7 mouse cellular contexts compared by ENCODE assay signal in genomic region chr4:53218291-53218640, GRCm38 (mm10). TPM values are rescaled to one million over a fixed set of nuclear protein-coding genes. Genes with fewer than 3 reads are reported as not detected.
A peak's percentile ranks its signal among the peaks of the same experiment; 100 is the strongest.
DNase-seq lines count a peak whose midpoint lies in the region; ATAC-seq lines count a peak whose summit lies in the region.

No protein-coding gene starts in this region.

- H3K4me3 ChIP-seq in lung, embryonic 16.5 days (ENCODE audit: low read length) = peak overlapping the region; percentile 63
- peak overlapping the region; percentile 47 for H3K4me3 ChIP-seq in forebrain, embryonic 16.5 days (replicated peaks; ENCODE audit: low read length)
- peak overlapping the region; percentile 52; the same call in 1 of the 2 replicates for H3K4me3 ChIP-seq in liver, embryonic 15.5 days (replicated peaks)
- H3K4me3 ChIP-seq in stomach, embryonic 16.5 days (replicated peaks; ENCODE audit: low read length) = peak overlapping the region; percentile 62

- no peaks in the 10 kb centered on the region for H3K27me3 ChIP-seq in lung, embryonic 16.5 days (ENCODE audit: control insufficient read depth, insufficient read depth, low read depth, low read length)
- H3K27me3 ChIP-seq in forebrain, embryonic 16.5 days (replicated peaks; ENCODE audit: control insufficient read depth, insufficient read depth, low read length) = no peaks in the 10 kb centered on the region
- no peaks in the 10 kb centered on the region for H3K27me3 ChIP-seq in liver, embryonic 15.5 days
- H3K27me3 ChIP-seq in stomach, embryonic 16.5 days (ENCODE audit: control insufficient read depth, insufficient read depth, low read length) = no peaks in the 10 kb centered on the region

- ATAC-seq in lung, embryonic 16.5 days (ENCODE audit: low read depth) = no peak
- ATAC-seq in forebrain, embryonic 16.5 days = no peak
- ATAC-seq in liver, embryonic 15.5 days (ENCODE audit: insufficient read depth) = no peak
- no peak for ATAC-seq in stomach, embryonic 16.5 days (ENCODE audit: insufficient read depth, low FRiP score)

- peak overlapping the region; percentile 94 for H3K4me2 ChIP-seq in lung, embryonic 16.5 days (ENCODE audit: low read depth, low read length)
- peak overlapping the region; percentile 71 for H3K4me2 ChIP-seq in forebrain, embryonic 16.5 days (ENCODE audit: low read length)
- H3K4me2 ChIP-seq in liver, embryonic 15.5 days = peak overlapping the region; percentile 69
- peak overlapping the region; percentile 90 for H3K4me2 ChIP-seq in stomach, embryonic 16.5 days (ENCODE audit: low read depth, low read length)

- no peaks in the 10 kb centered on the region for H3K36me3 ChIP-seq in lung, embryonic 16.5 days (ENCODE audit: control insufficient read depth, insufficient read depth, low read length)
- no peaks in the 10 kb centered on the region for H3K36me3 ChIP-seq in forebrain, embryonic 16.5 days (ENCODE audit: control insufficient read depth, insufficient read depth)
- H3K36me3 ChIP-seq in liver, embryonic 15.5 days (replicated peaks) = no peaks in the 10 kb centered on the region
- no peaks in the 10 kb centered on the region for H3K36me3 ChIP-seq in stomach, embryonic 16.5 days (ENCODE audit: control insufficient read depth, insufficient read depth, low read length)

- H3K27ac ChIP-seq in lung, embryonic 16.5 days (ENCODE audit: low read length) = peak overlapping the region; percentile 77; the same call in 1 of the 2 replicates
- peak overlapping the region; percentile 39 for H3K27ac ChIP-seq in forebrain, embryonic 16.5 days (ENCODE audit: low read length)
- H3K27ac ChIP-seq in liver, embryonic 15.5 days (replicated peaks) = no peak overlapping the region
- no peak overlapping the region; the same call in 1 of the 2 replicates for H3K27ac ChIP-seq in stomach, embryonic 16.5 days (ENCODE audit: low read length)

- 28% methylated on average over 5 of the region's 5 CpGs for WGBS in lung, embryonic 16.5 days
- 36% methylated on average over 5 of the region's 5 CpGs for WGBS in forebrain, embryonic 16.5 days
- 42% methylated on average over 5 of the region's 5 CpGs for WGBS in liver, embryonic 15.5 days (ENCODE audit: insufficient replicate concordance)
- WGBS in stomach, embryonic 16.5 days = 40% methylated on average over 5 of the region's 5 CpGs

- DNase-seq in lung, adult 18-20 months = no peak
- no peak for DNase-seq in urinary bladder, postnatal 10 days (ENCODE audit: low spot score)
- no peak for DNase-seq in thymus, postnatal 0 days (ENCODE audit: low spot score)

- H3K4me1 ChIP-seq in lung, embryonic 16.5 days (replicated peaks; ENCODE audit: control insufficient read depth, insufficient read depth, low read length) = peaks cover 20% of the 10 kb centered on the region
- H3K4me1 ChIP-seq in forebrain, embryonic 16.5 days (replicated peaks; ENCODE audit: control insufficient read depth, insufficient read depth, low read length) = peaks cover 22% of the 10 kb centered on the region
- peaks cover 14% of the 10 kb centered on the region for H3K4me1 ChIP-seq in liver, embryonic 15.5 days (replicated peaks)
- peaks cover 13% of the 10 kb centered on the region for H3K4me1 ChIP-seq in stomach, embryonic 16.5 days (ENCODE audit: control insufficient read depth, insufficient read depth, low read length)

- H3K9ac ChIP-seq in lung, embryonic 16.5 days (ENCODE audit: low read length) = peak overlapping the region; percentile 65
- H3K9ac ChIP-seq in forebrain, embryonic 16.5 days (replicated peaks; ENCODE audit: low read depth, low read length) = peak overlapping the region; percentile 62
- no peak overlapping the region for H3K9ac ChIP-seq in liver, embryonic 15.5 days
- H3K9ac ChIP-seq in stomach, embryonic 16.5 days (ENCODE audit: low read length) = peak overlapping the region; percentile 77

- no peaks in the 10 kb centered on the region for H3K9me3 ChIP-seq in lung, embryonic 16.5 days (ENCODE audit: control insufficient read depth, low read length)
- no peaks in the 10 kb centered on the region for H3K9me3 ChIP-seq in forebrain, embryonic 16.5 days (ENCODE audit: control insufficient read depth, low read length)
- H3K9me3 ChIP-seq in liver, embryonic 15.5 days (replicated peaks) = no peaks in the 10 kb centered on the region
- no peaks in the 10 kb centered on the region for H3K9me3 ChIP-seq in stomach, embryonic 16.5 days (replicated peaks; ENCODE audit: control insufficient read depth, low read length)

RNA-seq across cellular contexts. Expression of gene Abca1, which starts 58.6 kb away (rescaled TPM):
- polyA plus RNA-seq in lung, embryonic 16.5 days (2015; fragmentation: Nextera tagmentation; extraction: Ambion mirVana) = 9.8 and 10.5 TPM in 2 replicates
- polyA plus RNA-seq in forebrain, embryonic 16.5 days (2015; fragmentation: Nextera tagmentation; extraction: Ambion mirVana) = 8.9 and 11.7 TPM in 2 replicates
- 11.5 and 14.8 TPM in 2 replicates for polyA plus RNA-seq in liver, embryonic 15.5 days (2015; fragmentation: Nextera tagmentation; extraction: Ambion mirVana)
- 4.9 and 6.1 TPM in 2 replicates for polyA plus RNA-seq in stomach, embryonic 16.5 days (2015; fragmentation: Nextera tagmentation; extraction: Ambion mirVana)
- polyA plus RNA-seq in thymus, postnatal 0 days (2015; fragmentation: Nextera tagmentation; extraction: Ambion mirVana) = 2.9 and 4.6 TPM in 2 replicates

Comparison
In these comparisons a context has a peak if more than half of its experiments do, and no peak if none do; other contexts are left out.
1. H3K27ac ChIP-seq: peak in lung, embryonic 16.5 days (single experiment) and forebrain, embryonic 16.5 days (single experiment); none in liver, embryonic 15.5 days (single experiment) and stomach, embryonic 16.5 days (single experiment).
2. Peak in every context shown above with its lines, with median percentiles within 50 percentile points of each other: H3K4me2 ChIP-seq and H3K4me3 ChIP-seq.